Mouse (Mus musculus): ENCODE data around the gene Scaf8. TPM values are rescaled to one million over a fixed set of nuclear protein-coding genes. Genes with fewer than 3 reads are reported as not detected.
"Not testable (repeated sequence)": the region's sequence is repeated elsewhere in the genome, so short reads cannot be mapped to it uniquely, and the experiment has no call there.

Gene Scaf8
- polyA plus RNA-seq, 1 experiment = 21.9 TPM

- no peaks in the 10 kb centered on the region; the same call in 1 of the 2 replicates for H3K4me1 ChIP-seq (ENCODE audit: control insufficient read depth, insufficient read depth, low read length)
- no peak overlapping the region for H3K27ac ChIP-seq (ENCODE audit: insufficient read depth, low read depth, low read length)
- H3K27me3 ChIP-seq (replicated peaks; ENCODE audit: control insufficient read depth, insufficient read depth, low read length) = no peaks in the 10 kb centered on the region
- H3K4me3 ChIP-seq (ENCODE audit: insufficient read depth, low read depth, low read length) = peak overlapping the region; percentile 35
- peak; percentile 94 for DNase-seq
- no peaks in the 10 kb centered on the region for H3K36me3 ChIP-seq (ENCODE audit: control insufficient read depth, insufficient read depth, low read length)
- WGBS = 3% methylated on average over 14 of the region's 14 CpGs
- TF ChIP-seq CTCF (conservative IDR thresholded peaks at IDR 0.05; ENCODE audit: insufficient read depth, insufficient read length, low read depth, low read length) = no peak
- TF ChIP-seq POLR2A (IDR thresholded peaks at IDR 0.05; ENCODE audit: low read depth, low read length) = no peak
Observed at GRCm38 (mm10) chr17:3102336-3103165, 12.2 kb upstream of the Scaf8 start.

GRCm38 (mm10) chr17:3104154-3104931, 10.4 kb upstream of the Scaf8 start:
- 86% methylated on average over 6 of the region's 6 CpGs for WGBS
- H3K36me3 ChIP-seq (ENCODE audit: control insufficient read depth, insufficient read depth, low read length) = no peaks in the 10 kb centered on the region
- H3K27ac ChIP-seq (ENCODE audit: insufficient read depth, low read depth, low read length) = no peak overlapping the region
- no peaks in the 10 kb centered on the region; the same call in 1 of the 2 replicates for H3K4me1 ChIP-seq (ENCODE audit: control insufficient read depth, insufficient read depth, low read length)
- TF ChIP-seq POLR2A (IDR thresholded peaks at IDR 0.05; ENCODE audit: low read depth, low read length) = no peak
- TF ChIP-seq CTCF (conservative IDR thresholded peaks at IDR 0.05; ENCODE audit: insufficient read depth, insufficient read length, low read depth, low read length) = no peak
- no peak for DNase-seq
- H3K4me3 ChIP-seq (ENCODE audit: insufficient read depth, low read depth, low read length) = no peak overlapping the region
- no peaks in the 10 kb centered on the region for H3K27me3 ChIP-seq (replicated peaks; ENCODE audit: control insufficient read depth, insufficient read depth, low read length)

- H3K36me3 ChIP-seq (ENCODE audit: control insufficient read depth, insufficient read depth, low read length) = no peaks in the 10 kb centered on the region
- no peak overlapping the region for H3K27ac ChIP-seq (ENCODE audit: insufficient read depth, low read depth, low read length)
- no peaks in the 10 kb centered on the region for H3K27me3 ChIP-seq (replicated peaks; ENCODE audit: control insufficient read depth, insufficient read depth, low read length)
- H3K4me3 ChIP-seq (ENCODE audit: insufficient read depth, low read depth, low read length) = no peak overlapping the region
- H3K4me1 ChIP-seq (ENCODE audit: control insufficient read depth, insufficient read depth, low read length) = no peaks in the 10 kb centered on the region; the same call in 1 of the 2 replicates
- WGBS = 93% methylated on average over 1 of the region's 1 CpGs
- no peak for TF ChIP-seq POLR2A (IDR thresholded peaks at IDR 0.05; ENCODE audit: low read depth, low read length)
- TF ChIP-seq CTCF (conservative IDR thresholded peaks at IDR 0.05; ENCODE audit: insufficient read depth, insufficient read length, low read depth, low read length) = no peak
- DNase-seq = no peak
Observed at GRCm38 (mm10) chr17:3105022-3105421, 9.8 kb upstream of the Scaf8 start.

GRCm38 (mm10) chr17:3113737-3114357, 925 bp upstream of the Scaf8 start:
- Histone ChIP-seq H3K27me3 (replicated peaks; ENCODE audit: control insufficient read depth, insufficient read depth, low read length) (no peaks in the 10 kb centered on the region), H3K36me3 (ENCODE audit: control insufficient read depth, insufficient read depth, low read length) (no peaks in the 10 kb centered on the region), H3K4me3 (ENCODE audit: insufficient read depth, low read depth, low read length) (peak overlapping the region; percentile 99), H3K27ac (ENCODE audit: insufficient read depth, low read depth, low read length) (peak overlapping the region; percentile 100), H3K4me1 (ENCODE audit: control insufficient read depth, insufficient read depth, low read length) (peaks cover 11% of the 10 kb centered on the region; the same call in 1 of the 2 replicates)
- 1% methylated on average over 16 of the region's 16 CpGs for WGBS
- no peak for DNase-seq
- no peak for TF ChIP-seq CTCF (conservative IDR thresholded peaks at IDR 0.05; ENCODE audit: insufficient read depth, insufficient read length, low read depth, low read length)
- no peak for TF ChIP-seq POLR2A (IDR thresholded peaks at IDR 0.05; ENCODE audit: low read depth, low read length)

- Histone ChIP-seq H3K4me1 (ENCODE audit: control insufficient read depth, insufficient read depth, low read length) (peaks cover 11% of the 10 kb centered on the region; the same call in 1 of the 2 replicates), H3K27me3 (replicated peaks; ENCODE audit: control insufficient read depth, insufficient read depth, low read length) (no peaks in the 10 kb centered on the region), H3K4me3 (ENCODE audit: insufficient read depth, low read depth, low read length) (peak overlapping the region; percentile 99), H3K36me3 (ENCODE audit: control insufficient read depth, insufficient read depth, low read length) (no peaks in the 10 kb centered on the region), H3K27ac (ENCODE audit: insufficient read depth, low read depth, low read length) (peak overlapping the region; percentile 100)
- no peak for TF ChIP-seq CTCF (conservative IDR thresholded peaks at IDR 0.05; ENCODE audit: insufficient read depth, insufficient read length, low read depth, low read length)
- TF ChIP-seq POLR2A (IDR thresholded peaks at IDR 0.05; ENCODE audit: low read depth, low read length) = no peak
- DNase-seq = no peak
- whole genome bisulfite sequencing = under 1% methylated on average over 31 of the region's 31 CpGs
Observed at GRCm38 (mm10) chr17:3114358-3114719, 433 bp upstream of the Scaf8 start.

- H3K27me3 ChIP-seq (replicated peaks; ENCODE audit: control insufficient read depth, insufficient read depth, low read length) = no peaks in the 10 kb centered on the region
- WGBS = under 1% methylated on average over 42 of the region's 47 CpGs
- H3K4me1 ChIP-seq (ENCODE audit: control insufficient read depth, insufficient read depth, low read length) = peaks cover 11% of the 10 kb centered on the region; the same call in 1 of the 2 replicates
- H3K27ac ChIP-seq (ENCODE audit: insufficient read depth, low read depth, low read length) = peak overlapping the region; percentile 100
- peak; percentile 65 for DNase-seq
- H3K4me3 ChIP-seq (ENCODE audit: insufficient read depth, low read depth, low read length) = peak overlapping the region; percentile 99
- H3K36me3 ChIP-seq (ENCODE audit: control insufficient read depth, insufficient read depth, low read length) = no peaks in the 10 kb centered on the region
- no peak for TF ChIP-seq POLR2A (IDR thresholded peaks at IDR 0.05; ENCODE audit: low read depth, low read length)
- no peak for TF ChIP-seq CTCF (conservative IDR thresholded peaks at IDR 0.05; ENCODE audit: insufficient read depth, insufficient read length, low read depth, low read length)
Observed at GRCm38 (mm10) chr17:3115380-3115974, 705 bp downstream of the Scaf8 start.

- H3K27ac ChIP-seq (ENCODE audit: insufficient read depth, low read depth, low read length); H3K27me3 ChIP-seq (replicated peaks; ENCODE audit: control insufficient read depth, insufficient read depth, low read length); H3K36me3 ChIP-seq (ENCODE audit: control insufficient read depth, insufficient read depth, low read length); H3K4me3 ChIP-seq (ENCODE audit: insufficient read depth, low read depth, low read length): not testable (repeated sequence)
- peaks cover 10% of the 10 kb centered on the region; the same call in 1 of the 2 replicates for H3K4me1 ChIP-seq (ENCODE audit: control insufficient read depth, insufficient read depth, low read length)
- DNase-seq = peak; percentile 66
- WGBS = 49% methylated on average over 8 of the region's 8 CpGs
Observed at GRCm38 (mm10) chr17:3120949-3121348, 6.2 kb downstream of the Scaf8 start.

GRCm38 (mm10) chr17:3123581-3123980, 8.8 kb downstream of the Scaf8 start:
- H3K27ac ChIP-seq (ENCODE audit: insufficient read depth, low read depth, low read length); H3K36me3 ChIP-seq (ENCODE audit: control insufficient read depth, insufficient read depth, low read length); H3K4me1 ChIP-seq (ENCODE audit: control insufficient read depth, insufficient read depth, low read length); H3K4me3 ChIP-seq (ENCODE audit: insufficient read depth, low read depth, low read length); DNase-seq; H3K27me3 ChIP-seq (replicated peaks; ENCODE audit: control insufficient read depth, insufficient read depth, low read length): not testable (repeated sequence)
- WGBS = 32% methylated on average over 1 of the region's 1 CpGs
